Mouse (Mus musculus) C2C12 (cell line): ENCODE results near the gene Yipf1.

Experiments used
- CEBPB ChIP-seq: IDR thresholded peaks from one replicate; pipeline ENCODE4 v1.6.1; 2011; ENCODE audit warnings: low read depth, mild to moderate bottlenecking, control low read depth, moderate library complexity
- CTCF ChIP-seq: IDR thresholded peaks from one replicate; pipeline ENCODE4 v1.5.1; 2011; ENCODE audit not compliant: control insufficient read depth, insufficient read depth, insufficient read length
- FOSL1 ChIP-seq: IDR thresholded peaks from one replicate; pipeline ENCODE4 v1.8.0; 2011; ENCODE audit warnings: mild to moderate bottlenecking, low read length; ENCODE audit not compliant: poor library complexity, insufficient read depth, severe bottlenecking
- MAX ChIP-seq: IDR thresholded peaks from one replicate; pipeline ENCODE4 v1.6.1; 2011; ENCODE audit warnings: mild to moderate bottlenecking, control low read depth
- MYOG ChIP-seq: IDR thresholded peaks from one replicate; pipeline ENCODE4 v1.6.1; 2011; ENCODE audit not compliant: control insufficient read depth, insufficient read length; ENCODE audit errors: extremely low read depth
- USF1 ChIP-seq: IDR thresholded peaks from one replicate; pipeline ENCODE4 v1.6.1; 2011; ENCODE audit warnings: low read depth, mild to moderate bottlenecking, control low read depth, moderate library complexity

DNA sequence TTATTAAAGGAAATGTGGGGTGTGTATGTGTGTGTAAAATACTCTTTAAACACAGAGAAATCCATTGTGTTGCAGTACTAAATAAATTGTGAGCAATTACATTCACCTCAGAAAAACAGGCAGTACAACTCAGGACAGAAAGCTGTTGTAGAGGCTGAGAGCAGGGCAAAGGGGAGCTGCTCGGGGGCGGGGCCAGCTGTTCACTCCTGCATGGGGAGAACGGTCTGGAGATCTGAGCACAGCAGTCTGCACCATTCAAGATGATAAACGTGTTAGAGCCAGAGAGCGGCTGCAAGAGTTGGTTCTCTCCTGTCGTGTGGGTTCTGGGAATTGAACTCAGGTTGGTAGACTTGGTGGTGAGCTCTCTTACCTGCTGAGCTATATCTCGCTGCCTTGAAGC is 66.7 kb downstream of the Yipf1 start:
- TF ChIP-seq CTCF: no peak
- no peak for TF ChIP-seq MAX
- TF ChIP-seq USF1: no peak
- no peak for TF ChIP-seq CEBPB
- no peak for TF ChIP-seq MYOG
- TF ChIP-seq FOSL1: no peak
